Mouse (Mus musculus) stomach, embryonic 16.5 days (tissue): ENCODE measurements around the gene Camsap2. TPM values are rescaled to one million over a fixed set of nuclear protein-coding genes. Genes with fewer than 3 reads are reported as not detected.

Experiments
- polyA plus RNA-seq: library from polyadenylated mRNA; unstranded; fragments of >200 nt; fragmentation: Nextera tagmentation; extraction: Ambion mirVana; gene quantifications from 2 replicates; pipeline ENCODE4 v1.2.1, GENCODE M21; 2015

Camsap2 gene
- polyA plus RNA-seq, 1 experiment from 2014 or later: 9.3 TPM

Other genes with a start within 250 kb of the Camsap2 start
- 2.2 and 2.3 TPM in 2 replicates for gene Kif21b, start 214.7 kb downstream of the Camsap2 start, polyA plus RNA-seq
- gene Mroh3, start 133.3 kb downstream of the Camsap2 start, polyA plus RNA-seq: 0.95 and 1.3 TPM in 2 replicates
- 39.8 and 44.1 TPM in 2 replicates for gene Inava, start 111.8 kb downstream of the Camsap2 start, polyA plus RNA-seq
- gene Gpr25, start 85.2 kb downstream of the Camsap2 start, polyA plus RNA-seq: not detected in 2 replicates
- 12.2 and 13.6 TPM in 2 replicates for gene Ddx59, start 69.2 kb upstream of the Camsap2 start, polyA plus RNA-seq
- gene Kif14, start 120.2 kb upstream of the Camsap2 start, polyA plus RNA-seq: 4.3 and 5.2 TPM in 2 replicates